Mouse (Mus musculus) heart, postnatal 0 days (tissue): ENCODE results near the gene Itgb2.

ENCODE experiments used
- CTCF ChIP-seq: IDR thresholded peaks from 2 replicates; pipeline ENCODE4 v1.5.1; 2016; ENCODE audit warnings: antibody characterized with exemption, control low read depth, low read depth
- EP300 ChIP-seq: IDR thresholded peaks from 2 replicates; pipeline ENCODE4 v1.6.1; 2016; ENCODE audit warnings: antibody characterized with exemption, low read depth

DNA sequence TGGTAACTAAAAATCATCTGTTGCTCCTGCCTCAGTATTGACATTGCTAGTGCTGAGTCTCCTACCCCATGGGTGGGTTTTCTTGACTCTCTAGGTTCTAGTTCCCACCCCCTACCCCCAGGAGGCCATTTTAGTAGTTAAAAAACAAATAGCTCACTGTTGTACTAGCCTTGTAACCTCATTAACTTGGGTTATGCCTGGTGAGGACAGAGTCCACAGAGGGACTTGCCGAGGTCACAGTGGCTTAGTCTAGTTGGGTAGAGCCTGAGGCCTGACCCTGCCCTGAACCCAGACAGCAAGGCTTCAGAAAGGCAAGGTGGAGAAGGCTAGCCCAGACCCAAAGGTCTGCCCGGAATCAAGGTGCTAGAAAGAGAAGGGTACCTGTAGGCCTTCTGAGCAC is 58.0 kb downstream of the Itgb2 start:
- TF ChIP-seq CTCF (no peak), EP300 (no peak)
